Mouse (Mus musculus): ENCODE measurements around the gene Ffar2. TPM values are rescaled to one million over a fixed set of nuclear protein-coding genes. Genes with fewer than 3 reads are reported as not detected.

The Ffar2 gene
- polyA plus RNA-seq, 1 experiment from 2014 or later, result 0.45 TPM

- WGBS, result 62% methylated on average over 10 of the region's 10 CpGs
- Histone ChIP-seq H3K27me3 (ENCODE audit: control insufficient read depth, insufficient read depth, low read length) (peaks cover 2% of the 10 kb centered on the region), H3K4me2 (ENCODE audit: low read depth, low read length) (no peak overlapping the region), H3K4me1 (ENCODE audit: control insufficient read depth, insufficient read depth, low read length) (no peaks in the 10 kb centered on the region), H3K36me3 (ENCODE audit: control insufficient read depth, insufficient read depth) (no peaks in the 10 kb centered on the region), H3K4me3 (ENCODE audit: low read length) (no peak overlapping the region), H3K27ac (ENCODE audit: low read length) (no peak overlapping the region), H3K9ac (ENCODE audit: low read length) (no peak overlapping the region), H3K9me3 (replicated peaks; ENCODE audit: control insufficient read depth, low read length) (no peaks in the 10 kb centered on the region)
- no peak for ATAC-seq (replicated peaks; ENCODE audit: extremely low read depth, insufficient read depth, low FRiP score)
Measured at GRCm38 (mm10) chr7:30790141-30790540, 33.4 kb downstream of the Ffar2 start.

GRCm38 (mm10) chr7:30787377-30788022, 36.1 kb downstream of the Ffar2 start, which contains the start of gene Krtdap:
Krtdap (plus strand) TSS chr7:30787896.
- no peaks in the 10 kb centered on the region for H3K4me1 ChIP-seq (ENCODE audit: control insufficient read depth, insufficient read depth, low read length)
- 38% methylated on average over 15 of the region's 15 CpGs for WGBS
- no peak within 1 kb of the TSS for H3K4me2 ChIP-seq (ENCODE audit: low read depth, low read length)
- H3K27me3 ChIP-seq (ENCODE audit: control insufficient read depth, insufficient read depth, low read length), result peaks cover 2% of the 10 kb centered on the region
- ATAC-seq (replicated peaks; ENCODE audit: extremely low read depth, insufficient read depth, low FRiP score), result no peak
- no peaks in the 10 kb centered on the region for H3K9me3 ChIP-seq (replicated peaks; ENCODE audit: control insufficient read depth, low read length)
- no peak within 1 kb of the TSS for H3K9ac ChIP-seq (ENCODE audit: low read length)
- no peak within 1 kb of the TSS for H3K4me3 ChIP-seq (ENCODE audit: low read length)
- H3K27ac ChIP-seq (ENCODE audit: low read length), result no peak within 1 kb of the TSS
- H3K36me3 ChIP-seq (ENCODE audit: control insufficient read depth, insufficient read depth), result no peaks in the 10 kb centered on the region

- Histone ChIP-seq H3K4me3 (ENCODE audit: low read length) (no peak overlapping the region), H3K27ac (ENCODE audit: low read length) (no peak overlapping the region), H3K9ac (ENCODE audit: low read length) (no peak overlapping the region), H3K36me3 (ENCODE audit: control insufficient read depth, insufficient read depth) (no peaks in the 10 kb centered on the region), H3K9me3 (replicated peaks; ENCODE audit: control insufficient read depth, low read length) (no peaks in the 10 kb centered on the region), H3K27me3 (ENCODE audit: control insufficient read depth, insufficient read depth, low read length) (peaks cover 2% of the 10 kb centered on the region), H3K4me2 (ENCODE audit: low read depth, low read length) (no peak overlapping the region), H3K4me1 (ENCODE audit: control insufficient read depth, insufficient read depth, low read length) (no peaks in the 10 kb centered on the region)
- no peak for ATAC-seq (replicated peaks; ENCODE audit: extremely low read depth, insufficient read depth, low FRiP score)
- 68% methylated on average over 13 of the region's 13 CpGs for WGBS
Measured at GRCm38 (mm10) chr7:30785721-30786546, 37.6 kb downstream of the Ffar2 start.

- Histone ChIP-seq H3K9me3 (replicated peaks; ENCODE audit: control insufficient read depth, low read length) (no peaks in the 10 kb centered on the region), H3K36me3 (ENCODE audit: control insufficient read depth, insufficient read depth) (no peaks in the 10 kb centered on the region), H3K4me1 (ENCODE audit: control insufficient read depth, insufficient read depth, low read length) (no peaks in the 10 kb centered on the region), H3K4me3 (ENCODE audit: low read length) (no peak overlapping the region), H3K4me2 (ENCODE audit: low read depth, low read length) (no peak overlapping the region), H3K9ac (ENCODE audit: low read length) (no peak overlapping the region), H3K27me3 (ENCODE audit: control insufficient read depth, insufficient read depth, low read length) (peaks cover 2% of the 10 kb centered on the region), H3K27ac (ENCODE audit: low read length) (no peak overlapping the region)
- 52% methylated on average over 1 of the region's 1 CpGs for WGBS
- no peak for ATAC-seq (replicated peaks; ENCODE audit: extremely low read depth, insufficient read depth, low FRiP score)
Measured at GRCm38 (mm10) chr7:30785154-30785553, 38.4 kb downstream of the Ffar2 start.

- WGBS, result 72% methylated on average over 3 of the region's 3 CpGs
- no peak for ATAC-seq (replicated peaks; ENCODE audit: extremely low read depth, insufficient read depth, low FRiP score)
- no peak overlapping the region for H3K27ac ChIP-seq (ENCODE audit: low read length)
Measured at GRCm38 (mm10) chr7:30782658-30783057, 40.9 kb downstream of the Ffar2 start.

GRCm38 (mm10) chr7:30781792-30782191, 41.8 kb downstream of the Ffar2 start:
- H3K4me3 ChIP-seq (ENCODE audit: low read length), result no peak overlapping the region
- no peak overlapping the region for H3K27ac ChIP-seq (ENCODE audit: low read length)
- ATAC-seq (replicated peaks; ENCODE audit: extremely low read depth, insufficient read depth, low FRiP score), result no peak
- no peak overlapping the region for H3K4me2 ChIP-seq (ENCODE audit: low read depth, low read length)
- no peaks in the 10 kb centered on the region; the same call in 1 of the 2 replicates for H3K27me3 ChIP-seq (ENCODE audit: control insufficient read depth, insufficient read depth, low read length)
- H3K4me1 ChIP-seq (ENCODE audit: control insufficient read depth, insufficient read depth, low read length), result no peaks in the 10 kb centered on the region
- WGBS, result 62% methylated on average over 4 of the region's 4 CpGs
- no peak overlapping the region for H3K9ac ChIP-seq (ENCODE audit: low read length)
- H3K36me3 ChIP-seq (ENCODE audit: control insufficient read depth, insufficient read depth), result no peaks in the 10 kb centered on the region
- no peaks in the 10 kb centered on the region for H3K9me3 ChIP-seq (replicated peaks; ENCODE audit: control insufficient read depth, low read length)

More at GRCm38 (mm10) chr7:30782658-30783057, 40.9 kb downstream of the Ffar2 start:
- no peaks in the 10 kb centered on the region for H3K9me3 ChIP-seq (replicated peaks; ENCODE audit: control insufficient read depth, low read length)
- H3K27me3 ChIP-seq (ENCODE audit: control insufficient read depth, insufficient read depth, low read length), result peaks cover 2% of the 10 kb centered on the region; the same call in 1 of the 2 replicates
- H3K9ac ChIP-seq (ENCODE audit: low read length), result no peak overlapping the region
- no peaks in the 10 kb centered on the region for H3K4me1 ChIP-seq (ENCODE audit: control insufficient read depth, insufficient read depth, low read length)
- H3K4me3 ChIP-seq (ENCODE audit: low read length), result no peak overlapping the region
- no peak overlapping the region for H3K4me2 ChIP-seq (ENCODE audit: low read depth, low read length)
- H3K36me3 ChIP-seq (ENCODE audit: control insufficient read depth, insufficient read depth), result no peaks in the 10 kb centered on the region

GRCm38 (mm10) chr7:30777911-30778310, 45.7 kb downstream of the Ffar2 start:
- no peak overlapping the region for H3K4me2 ChIP-seq (ENCODE audit: low read depth, low read length)
- no peak overlapping the region for H3K27ac ChIP-seq (ENCODE audit: low read length)
- no peaks in the 10 kb centered on the region for H3K36me3 ChIP-seq (ENCODE audit: control insufficient read depth, insufficient read depth)
- H3K27me3 ChIP-seq (ENCODE audit: control insufficient read depth, insufficient read depth, low read length), result no peaks in the 10 kb centered on the region
- H3K4me3 ChIP-seq (ENCODE audit: low read length), result no peak overlapping the region
- no peaks in the 10 kb centered on the region for H3K9me3 ChIP-seq (replicated peaks; ENCODE audit: control insufficient read depth, low read length)
- no peaks in the 10 kb centered on the region for H3K4me1 ChIP-seq (ENCODE audit: control insufficient read depth, insufficient read depth, low read length)
- 73% methylated on average over 1 of the region's 1 CpGs for WGBS
- no peak for ATAC-seq (replicated peaks; ENCODE audit: extremely low read depth, insufficient read depth, low FRiP score)
- H3K9ac ChIP-seq (ENCODE audit: low read length), result no peak overlapping the region

GRCm38 (mm10) chr7:30777081-30777579, 46.4 kb downstream of the Ffar2 start:
- Histone ChIP-seq H3K27me3 (ENCODE audit: control insufficient read depth, insufficient read depth, low read length) (no peaks in the 10 kb centered on the region), H3K9ac (ENCODE audit: low read length) (no peak overlapping the region), H3K4me2 (ENCODE audit: low read depth, low read length) (no peak overlapping the region), H3K36me3 (ENCODE audit: control insufficient read depth, insufficient read depth) (no peaks in the 10 kb centered on the region), H3K27ac (ENCODE audit: low read length) (no peak overlapping the region), H3K4me1 (ENCODE audit: control insufficient read depth, insufficient read depth, low read length) (no peaks in the 10 kb centered on the region), H3K4me3 (ENCODE audit: low read length) (no peak overlapping the region), H3K9me3 (replicated peaks; ENCODE audit: control insufficient read depth, low read length) (0 out of 2 replicates have a peak, but pooled peaks cover under 1% of the 10 kb centered on the region)
- 47% methylated on average over 7 of the region's 7 CpGs for WGBS
- ATAC-seq (replicated peaks; ENCODE audit: extremely low read depth, insufficient read depth, low FRiP score), result no peak

- H3K9me3 ChIP-seq (replicated peaks; ENCODE audit: control insufficient read depth, low read length), result peaks cover 2% of the 10 kb centered on the region; the same call in 1 of the 2 replicates
- no peak for ATAC-seq (replicated peaks; ENCODE audit: extremely low read depth, insufficient read depth, low FRiP score)
- H3K4me1 ChIP-seq (ENCODE audit: control insufficient read depth, insufficient read depth, low read length), result no peaks in the 10 kb centered on the region
- no peak overlapping the region for H3K9ac ChIP-seq (ENCODE audit: low read length)
- 70% methylated on average over 9 of the region's 9 CpGs for WGBS
- H3K27ac ChIP-seq (ENCODE audit: low read length), result no peak overlapping the region
- H3K36me3 ChIP-seq (ENCODE audit: control insufficient read depth, insufficient read depth), result no peaks in the 10 kb centered on the region
- H3K27me3 ChIP-seq (ENCODE audit: control insufficient read depth, insufficient read depth, low read length), result no peaks in the 10 kb centered on the region
- no peak overlapping the region for H3K4me2 ChIP-seq (ENCODE audit: low read depth, low read length)
- H3K4me3 ChIP-seq (ENCODE audit: low read length), result no peak overlapping the region
Measured at GRCm38 (mm10) chr7:30776104-30776503, 47.5 kb downstream of the Ffar2 start.
